Mouse (Mus musculus) right cerebral cortex, postnatal 10 days (tissue): ENCODE measurements around the gene Rbms3.

ENCODE experiments used
- DNase-seq, 2 experiments: peaks; one replicate each; pipeline ENCODE4 v3.0.0; 2021; ENCODE audit warnings: low spot score in 2 of 2

Gene Rbms3

GRCm38 (mm10) chr9:117252411-117252861, 377.3 kb downstream of the Rbms3 start:
- peak; percentile 32 to 33 for DNase-seq

- no peak for DNase-seq
Measured at GRCm38 (mm10) chr9:117251521-117252368, 378.0 kb downstream of the Rbms3 start.

- no peak for DNase-seq
Measured at GRCm38 (mm10) chr9:117250831-117251165, 378.9 kb downstream of the Rbms3 start.

- no peak for DNase-seq
Measured at GRCm38 (mm10) chr9:117250036-117250830, 379.5 kb downstream of the Rbms3 start.

- no peak for DNase-seq
Measured at GRCm38 (mm10) chr9:117247311-117247980, 382.3 kb downstream of the Rbms3 start.

GRCm38 (mm10) chr9:117246173-117246572, 383.5 kb downstream of the Rbms3 start:
- no peak for DNase-seq

GRCm38 (mm10) chr9:117243365-117243764, 386.3 kb downstream of the Rbms3 start:
- DNase-seq = no peak

- no peak for DNase-seq
Measured at GRCm38 (mm10) chr9:117234726-117235075, 395.0 kb downstream of the Rbms3 start.

- DNase-seq = no peak
Measured at GRCm38 (mm10) chr9:117234065-117234725, 395.5 kb downstream of the Rbms3 start.

GRCm38 (mm10) chr9:117222741-117223140, 407.0 kb downstream of the Rbms3 start:
- DNase-seq = no peak

GRCm38 (mm10) chr9:117221481-117221880, 408.2 kb downstream of the Rbms3 start:
- no peak for DNase-seq

GRCm38 (mm10) chr9:117216026-117216755, 413.5 kb downstream of the Rbms3 start:
- DNase-seq = no peak

GRCm38 (mm10) chr9:117212023-117212422, 417.7 kb downstream of the Rbms3 start:
- no peak for DNase-seq

GRCm38 (mm10) chr9:117210344-117210743, 419.4 kb downstream of the Rbms3 start:
- no peak for DNase-seq

- no peak for DNase-seq
Measured at GRCm38 (mm10) chr9:117205395-117205794, 424.3 kb downstream of the Rbms3 start.

- DNase-seq = no peak
Measured at GRCm38 (mm10) chr9:117200067-117200658, 429.6 kb downstream of the Rbms3 start.

GRCm38 (mm10) chr9:117197531-117197930, 432.2 kb downstream of the Rbms3 start:
- DNase-seq = no peak

- peak; percentile 75 to 81 for DNase-seq
Measured at GRCm38 (mm10) chr9:117192565-117193540, 436.9 kb downstream of the Rbms3 start.

- DNase-seq = peak; percentile 32 to 63
Measured at GRCm38 (mm10) chr9:117192093-117192492, 437.6 kb downstream of the Rbms3 start.
